Mouse (Mus musculus) thymus, adult 2 months (tissue): ENCODE measurements at regions not wholly inside any gene's neighbourhood (a gene's known extent, or its start where the extent isn't known, plus 50 kb on each side); places are given as distances from the start of the nearest gene placed in this dataset.

Experiments used
- CTCF ChIP-seq: fragments of 200-500 bp; IDR thresholded peaks from 2 replicates; pipeline ENCODE4 v1.5.1; 2012; ENCODE audit warnings: mild to moderate bottlenecking, control low read depth, low read length, moderate library complexity, borderline replicate concordance; ENCODE audit not compliant: control insufficient read depth, poor library complexity, insufficient read depth; ENCODE audit errors: extremely low read depth
- POLR2A ChIP-seq: fragments of 200-500 bp; IDR thresholded peaks from 2 replicates; pipeline ENCODE4 v1.6.1; 2012; ENCODE audit warnings: mild to moderate bottlenecking, low read length, control low read depth, moderate library complexity; ENCODE audit not compliant: control insufficient read depth, poor library complexity, insufficient read depth; ENCODE audit errors: extremely low read depth

DNA sequence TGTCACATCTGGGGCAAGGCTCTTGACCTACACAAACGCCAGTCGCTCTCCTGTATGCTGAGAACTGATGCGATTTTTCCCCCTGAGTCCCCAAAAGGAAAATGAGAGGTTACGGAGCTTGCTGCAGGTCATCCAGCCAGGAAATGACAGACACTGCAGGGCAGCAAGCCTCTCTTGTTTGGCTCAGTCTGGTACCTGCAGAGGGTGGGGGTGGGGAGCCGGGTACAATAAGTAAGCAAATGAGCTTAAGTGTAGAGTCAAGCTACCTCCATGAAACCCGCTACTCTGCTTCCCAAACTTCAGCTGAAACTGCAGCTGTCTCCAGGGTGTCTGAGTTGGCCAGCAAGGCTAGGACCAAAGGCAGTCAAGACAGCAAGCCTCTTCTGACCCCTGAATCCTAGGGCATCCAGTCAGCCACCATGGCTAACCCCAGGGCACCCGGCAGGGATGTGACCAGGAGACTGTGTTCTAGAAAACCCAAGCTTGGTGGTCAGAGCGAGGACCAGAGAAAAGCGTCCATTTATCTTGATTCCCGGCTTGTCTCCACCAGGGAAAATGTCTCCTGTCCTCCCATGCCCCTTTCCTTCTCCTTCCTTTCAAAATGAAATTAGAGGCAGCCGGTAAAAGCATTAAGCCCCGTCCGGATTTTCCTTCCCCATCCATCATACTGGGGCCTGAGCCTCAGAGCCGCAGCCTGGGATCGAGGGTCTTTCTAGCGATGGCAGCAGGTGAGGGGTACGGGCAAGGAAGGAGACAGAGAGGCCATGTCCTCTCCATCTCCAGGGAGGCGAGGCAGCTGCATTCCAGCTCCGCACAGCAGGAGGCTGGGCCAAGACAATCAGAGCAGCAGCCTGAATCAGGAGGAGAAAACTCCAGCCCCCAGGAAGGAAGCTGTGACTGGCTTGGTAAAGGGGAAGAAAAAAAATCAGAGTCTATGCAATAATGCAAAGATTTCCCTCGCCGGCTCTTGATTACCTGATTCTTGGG, 100.2 kb upstream of the Rpl38 start:
- TF ChIP-seq POLR2A = no peak
- no peak for TF ChIP-seq CTCF
